Mouse (Mus musculus) limb, embryonic 13.5 days (tissue): Measurements from ENCODE around the gene Bend7. TPM values are rescaled to one million over a fixed set of nuclear protein-coding genes. Genes with fewer than 3 reads are reported as not detected.

Experiments
- ATAC-seq: fragments of 200-750 bp; cut with Nextera tagmentation; 2 replicates; pipeline ENCODE4 v1.8.0; 2017; ENCODE audit warnings: low read depth, moderate number of reproducible peaks, moderate TSS enrichment; ENCODE audit not compliant: low FRiP score
- H3K27ac ChIP-seq: fragments of 300-500 bp; sonication (generic); 2 replicates; pipeline ENCODE4 v1.5.1; 2015; ENCODE audit warnings: inconsistent platforms, mild to moderate bottlenecking, moderate library complexity
- H3K27me3 ChIP-seq: fragments of 300-500 bp; sonication (generic); 2 replicates; pipeline ENCODE4 v1.6.1; 2015; ENCODE audit warnings: mild to moderate bottlenecking, inconsistent platforms
- H3K36me3 ChIP-seq: fragments of 300-500 bp; sonication (generic); 2 replicates; pipeline ENCODE4 v1.6.1; 2015; ENCODE audit warnings: inconsistent platforms, mild to moderate bottlenecking, moderate library complexity
- H3K4me1 ChIP-seq: fragments of 300-500 bp; sonication (generic); 2 replicates; pipeline ENCODE4 v1.6.1; 2015; ENCODE audit warnings: inconsistent platforms
- H3K4me2 ChIP-seq: fragments of 300-500 bp; sonication (generic); replicated peaks from 2 replicates; pipeline ENCODE4 v1.6.1; 2015; ENCODE audit warnings: inconsistent platforms, mild to moderate bottlenecking, moderate library complexity
- H3K4me3 ChIP-seq: fragments of 300-500 bp; sonication (generic); 2 replicates; pipeline ENCODE4 v1.5.1; 2015; ENCODE audit warnings: moderate library complexity, mild to moderate bottlenecking, inconsistent platforms
- H3K9ac ChIP-seq: fragments of 300-500 bp; sonication (generic); 2 replicates; pipeline ENCODE4 v1.6.1; 2015; ENCODE audit warnings: mild to moderate bottlenecking, inconsistent platforms
- H3K9me3 ChIP-seq: fragments of 300-500 bp; sonication (generic); 2 replicates; pipeline ENCODE4 v1.6.1; 2016; ENCODE audit warnings: inconsistent platforms
- WGBS: fragments of 180-500 bp; shearing (Covaris S2); methylation state at CpG from one replicate; pipeline ENCODE4 v1.1.7; 2015; 5-methylcytosine and 5-hydroxymethylcytosine counted together
- polyA plus RNA-seq: library from polyadenylated mRNA; unstranded; fragments of >200 nt; fragmentation: Nextera tagmentation; extraction: Ambion mirVana; gene quantifications from 2 replicates; pipeline ENCODE4 v1.2.1, GENCODE M21; 2015

Bend7 gene
- polyA plus RNA-seq, 1 experiment from 2014 or later: 1.4 TPM

DNA sequence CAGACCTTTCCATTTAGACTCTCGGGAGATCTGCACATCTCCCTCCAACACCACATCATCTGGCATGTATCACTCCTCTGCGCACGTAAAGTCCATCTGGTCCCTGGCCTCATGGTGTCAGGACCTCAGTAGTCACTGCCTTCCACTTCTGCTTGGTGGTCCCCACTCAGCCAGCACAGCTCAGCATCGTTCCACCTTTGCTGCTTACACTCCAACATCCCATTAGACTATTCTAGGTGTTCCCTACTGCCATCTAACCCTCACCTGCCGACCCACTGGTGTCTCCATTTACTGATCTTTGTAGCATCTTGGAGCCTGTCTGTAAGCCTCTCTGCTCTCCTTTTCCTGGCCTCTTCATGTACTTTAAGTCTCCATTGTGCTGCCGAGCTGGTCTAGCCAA lies 67.4 kb downstream of the Bend7 start:
- no peak for ATAC-seq
- no peaks in the 10 kb centered on the region for H3K36me3 ChIP-seq
- H3K4me3 ChIP-seq: no peak overlapping the region
- no peaks in the 10 kb centered on the region for H3K9me3 ChIP-seq
- no peak overlapping the region for H3K4me2 ChIP-seq
- H3K9ac ChIP-seq: no peak overlapping the region
- H3K27ac ChIP-seq: no peak overlapping the region
- H3K4me1 ChIP-seq: no peaks in the 10 kb centered on the region
- WGBS: 92% methylated on average over 6 of the region's 6 CpGs
- H3K27me3 ChIP-seq: no peaks in the 10 kb centered on the region

DNA sequence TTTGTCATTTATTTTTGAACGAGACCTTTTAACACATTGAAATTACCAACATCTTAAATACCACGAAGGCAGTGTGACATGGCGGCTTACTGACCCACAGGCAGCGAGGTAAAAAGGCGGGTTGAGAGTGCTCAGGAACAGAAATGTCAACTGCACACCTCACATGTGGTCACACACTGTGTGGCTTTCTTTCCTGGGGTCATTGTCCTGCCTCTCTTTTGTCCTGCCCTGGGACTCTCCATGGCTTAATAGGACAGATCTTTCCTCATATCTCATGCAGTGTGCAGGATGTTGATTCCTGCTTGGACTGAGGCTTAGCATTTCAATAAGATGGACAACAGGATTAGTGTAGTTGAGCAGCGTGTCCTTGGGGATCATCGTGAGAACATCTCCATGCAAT lies 69.6 kb downstream of the Bend7 start:
- Histone ChIP-seq H3K27ac (no peak overlapping the region), H3K9me3 (no peaks in the 10 kb centered on the region), H3K36me3 (no peaks in the 10 kb centered on the region), H3K4me1 (no peaks in the 10 kb centered on the region), H3K4me2 (no peak overlapping the region), H3K27me3 (no peaks in the 10 kb centered on the region), H3K9ac (no peak overlapping the region), H3K4me3 (no peak overlapping the region)
- ATAC-seq: no peak
- whole genome bisulfite sequencing: 92% methylated on average over 7 of the region's 7 CpGs

DNA sequence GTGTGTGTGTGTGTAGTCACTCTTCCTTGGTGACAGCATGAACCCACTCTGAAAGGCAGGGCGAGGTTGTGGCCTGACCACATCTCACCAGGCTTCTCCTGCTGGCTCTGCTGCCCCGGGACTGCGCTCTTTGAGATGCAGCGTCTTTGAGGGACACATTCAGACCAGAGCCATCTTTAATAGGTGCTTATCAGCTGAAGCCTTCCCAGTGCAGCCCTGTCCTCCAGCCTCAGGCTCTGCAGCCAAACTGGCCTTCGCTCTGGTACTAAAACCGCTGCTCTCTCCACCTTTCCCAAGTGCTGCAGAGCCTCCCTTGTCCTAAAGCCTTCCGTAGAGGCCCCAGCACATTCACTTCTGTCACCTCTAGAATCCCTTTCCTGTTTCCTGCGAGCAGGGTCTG lies 74.0 kb downstream of the Bend7 start:
- no peaks in the 10 kb centered on the region for H3K9me3 ChIP-seq
- WGBS: 70% methylated on average over 8 of the region's 8 CpGs

DNA sequence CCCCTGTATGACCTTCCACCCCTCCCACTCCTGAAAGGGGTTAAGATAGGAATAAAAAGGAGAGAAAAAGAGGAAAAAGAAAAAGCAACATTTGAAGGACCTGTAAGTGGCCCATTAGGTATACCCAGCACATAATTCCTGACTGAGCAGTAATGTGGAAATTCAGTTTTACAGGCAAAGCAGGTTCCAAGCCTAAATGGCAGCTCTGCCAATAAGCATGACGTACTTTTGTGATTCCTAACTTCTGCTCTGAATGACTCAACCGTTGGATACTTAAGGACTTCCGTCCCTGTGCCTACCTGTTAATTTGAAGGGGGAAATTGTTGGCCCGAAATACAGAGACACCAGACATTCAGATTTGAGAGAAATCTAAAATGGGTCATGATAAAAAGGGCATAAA lies 74.9 kb downstream of the Bend7 start:
- WGBS: 90% methylated on average over 4 of the region's 4 CpGs
- Histone ChIP-seq H3K36me3 (no peaks in the 10 kb centered on the region), H3K4me2 (no peak overlapping the region), H3K27me3 (no peaks in the 10 kb centered on the region), H3K4me1 (no peaks in the 10 kb centered on the region), H3K4me3 (no peak overlapping the region), H3K27ac (no peak overlapping the region), H3K9me3 (no peaks in the 10 kb centered on the region), H3K9ac (no peak overlapping the region)
- no peak for ATAC-seq

More for the DNA sequence above, 74.0 kb downstream of the Bend7 start:
- no peak overlapping the region for H3K27ac ChIP-seq
- H3K4me3 ChIP-seq: no peak overlapping the region
- H3K27me3 ChIP-seq: no peaks in the 10 kb centered on the region
- no peak overlapping the region for H3K4me2 ChIP-seq
- H3K9ac ChIP-seq: no peak overlapping the region
- ATAC-seq: no peak
- no peaks in the 10 kb centered on the region for H3K4me1 ChIP-seq
- H3K36me3 ChIP-seq: no peaks in the 10 kb centered on the region

DNA sequence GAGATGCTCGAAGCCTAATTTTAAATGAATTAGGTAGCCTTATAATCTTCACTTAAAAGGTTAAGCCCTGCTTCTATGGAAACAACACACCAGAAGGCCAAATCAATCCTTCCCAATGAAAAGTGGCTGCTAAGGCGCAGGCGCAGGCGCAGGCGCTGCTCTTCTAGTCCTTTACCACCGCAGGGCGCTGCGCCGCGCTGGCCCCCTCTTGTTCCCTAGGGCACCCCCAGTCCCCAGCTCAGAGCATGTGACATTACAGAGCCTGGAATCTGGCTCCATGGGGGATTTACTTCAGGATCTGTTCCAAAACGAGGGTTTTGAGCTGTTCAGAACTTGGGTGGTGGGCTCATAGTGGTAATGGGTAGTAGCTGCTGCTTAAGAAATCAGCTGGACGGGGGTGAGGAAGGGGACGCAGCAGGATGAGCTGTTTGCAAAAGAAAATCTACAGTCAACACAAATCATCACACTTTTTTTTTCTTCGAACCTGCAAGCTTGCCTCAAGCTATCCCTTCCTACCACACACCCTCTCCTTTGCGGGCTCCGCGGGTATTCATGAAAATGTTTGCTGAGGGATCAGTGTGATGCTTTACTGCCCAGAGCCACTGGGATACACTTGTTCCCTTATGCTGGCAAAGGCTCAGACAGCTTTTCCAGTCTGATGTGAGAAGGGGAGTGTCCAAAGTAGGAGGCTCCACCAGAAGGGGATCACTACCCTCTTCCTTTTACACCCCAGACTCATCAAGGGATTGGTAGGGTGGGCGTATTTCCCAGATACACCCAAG lies 85.0 kb downstream of the Bend7 start:
- no peak overlapping the region for H3K27ac ChIP-seq
- H3K4me3 ChIP-seq: peak overlapping the region; percentile 23
- no peaks in the 10 kb centered on the region for H3K9me3 ChIP-seq
- 41% methylated on average over 18 of the region's 18 CpGs for WGBS
- H3K36me3 ChIP-seq: no peaks in the 10 kb centered on the region
- peak overlapping the region; percentile 55 for H3K4me2 ChIP-seq
- H3K27me3 ChIP-seq: 0 out of 2 replicates have a peak, but pooled peaks cover 2% of the 10 kb centered on the region
- no peak; the same call in 1 of the 2 replicates for ATAC-seq
- no peak overlapping the region for H3K9ac ChIP-seq
- H3K4me1 ChIP-seq: peaks cover 11% of the 10 kb centered on the region; the same call in 1 of the 2 replicates

DNA sequence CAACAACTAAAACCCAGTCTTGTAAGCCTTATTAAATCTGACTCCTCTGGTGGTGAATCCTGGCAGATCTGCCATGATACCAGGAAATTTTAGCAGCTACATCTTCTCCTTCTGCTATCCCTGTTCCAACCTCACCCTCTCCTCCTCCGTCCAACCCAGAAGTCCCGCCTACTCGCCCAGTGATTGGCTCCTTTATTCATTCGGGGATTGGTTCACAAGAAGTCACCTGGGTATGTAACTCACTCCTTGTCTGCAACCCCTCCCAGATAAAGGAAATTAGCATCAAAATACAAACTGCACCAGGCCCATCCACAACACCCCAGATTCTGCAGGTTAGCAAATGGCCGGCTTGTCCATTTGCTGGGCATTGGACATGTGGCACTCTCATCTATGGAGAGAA lies 98.7 kb downstream of the Bend7 start:
- 0 out of 2 replicates have a peak, but pooled peaks cover 5% of the 10 kb centered on the region for H3K27me3 ChIP-seq

DNA sequence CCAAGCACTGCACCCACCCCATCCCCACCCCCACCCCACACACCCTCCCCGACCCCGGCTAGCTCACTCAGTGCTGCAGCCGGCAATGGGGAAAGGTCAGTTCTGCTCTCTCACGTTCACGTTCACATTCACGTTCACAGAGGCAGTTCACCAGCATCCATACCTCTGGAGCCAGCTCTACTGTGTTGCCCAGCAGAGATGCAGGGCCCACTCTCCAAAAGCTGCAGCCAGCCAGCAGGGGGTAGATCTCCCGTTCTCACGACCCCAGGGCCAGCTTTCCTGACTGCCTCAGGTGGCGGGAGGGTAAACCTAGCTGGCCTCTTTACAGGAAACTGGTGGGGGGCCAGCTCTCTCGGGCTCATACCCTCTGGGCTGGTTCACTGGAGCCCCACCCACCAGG lies 100.0 kb downstream of the Bend7 start:
- no peak overlapping the region; the same call in 1 of the 2 replicates for H3K9ac ChIP-seq
- H3K4me1 ChIP-seq: peaks cover 7% of the 10 kb centered on the region
- no peak for ATAC-seq
- 0 out of 2 replicates have a peak, but pooled peaks cover 5% of the 10 kb centered on the region for H3K27me3 ChIP-seq
- 8% methylated on average over 10 of the region's 10 CpGs for WGBS
- H3K36me3 ChIP-seq: no peaks in the 10 kb centered on the region
- no peak overlapping the region for H3K27ac ChIP-seq
- H3K9me3 ChIP-seq: no peaks in the 10 kb centered on the region
- no peak overlapping the region for H3K4me3 ChIP-seq
- peak overlapping the region; percentile 46 for H3K4me2 ChIP-seq

More for the DNA sequence above, 98.7 kb downstream of the Bend7 start:
- 52% methylated on average over 5 of the region's 5 CpGs for WGBS
- Histone ChIP-seq H3K9me3 (no peaks in the 10 kb centered on the region), H3K36me3 (no peaks in the 10 kb centered on the region), H3K9ac (no peak overlapping the region), H3K4me2 (no peak overlapping the region), H3K4me1 (peaks cover 7% of the 10 kb centered on the region), H3K4me3 (no peak overlapping the region), H3K27ac (no peak overlapping the region)
- no peak for ATAC-seq

DNA sequence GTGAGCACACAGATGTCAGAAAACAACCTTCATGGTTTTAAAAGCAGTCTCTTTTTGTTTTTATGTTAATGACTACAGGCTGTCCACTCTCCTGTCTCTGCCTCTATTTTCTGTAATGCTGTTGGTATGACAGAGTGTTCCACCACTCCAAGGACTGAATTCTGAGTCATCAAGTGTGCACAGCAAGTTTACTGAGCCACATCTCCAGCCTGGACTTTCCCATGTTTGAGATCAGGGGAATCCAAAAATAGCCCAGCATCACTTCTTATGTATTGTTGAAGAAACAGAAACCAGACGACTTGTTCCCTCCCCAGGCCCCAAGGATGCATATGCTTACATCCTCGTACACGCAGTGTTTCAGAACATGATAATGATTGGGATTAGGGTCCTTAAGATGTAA lies 102.6 kb downstream of the Bend7 start:
- Histone ChIP-seq H3K9ac (no peak overlapping the region), H3K27me3 (0 out of 2 replicates have a peak, but pooled peaks cover 5% of the 10 kb centered on the region), H3K4me2 (no peak overlapping the region), H3K9me3 (no peaks in the 10 kb centered on the region), H3K4me3 (no peak overlapping the region), H3K27ac (no peak overlapping the region), H3K36me3 (no peaks in the 10 kb centered on the region), H3K4me1 (peaks cover 7% of the 10 kb centered on the region)
- 76% methylated on average over 3 of the region's 3 CpGs for WGBS
- no peak for ATAC-seq

DNA sequence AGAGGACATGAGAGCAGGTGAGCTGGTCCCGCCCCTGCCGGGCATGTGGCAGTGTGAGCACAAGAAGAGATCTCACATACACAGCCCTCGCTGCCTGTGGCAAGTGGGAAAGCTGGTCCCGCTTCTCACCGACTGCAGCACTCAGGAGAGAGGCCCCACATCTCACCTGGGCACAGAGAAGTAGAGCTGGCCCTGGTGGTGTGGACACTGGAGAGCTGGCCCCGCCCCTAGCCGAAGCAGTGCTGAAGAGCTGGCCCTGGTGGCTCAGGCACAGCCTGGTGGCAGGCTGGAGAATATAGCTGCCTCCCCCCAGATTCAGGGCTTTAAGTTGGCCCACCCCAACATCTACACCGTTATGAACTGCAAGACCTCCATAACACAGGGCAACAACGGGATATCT lies 106.4 kb downstream of the Bend7 start:
- H3K4me2 ChIP-seq: no peak overlapping the region
- no peaks in the 10 kb centered on the region for H3K36me3 ChIP-seq
- H3K27ac ChIP-seq: no peak overlapping the region
- H3K4me3 ChIP-seq: no peak overlapping the region
- H3K27me3 ChIP-seq: no peaks in the 10 kb centered on the region
- ATAC-seq: no peak
- H3K9me3 ChIP-seq: no peaks in the 10 kb centered on the region
- 63% methylated on average over 9 of the region's 9 CpGs for WGBS
- no peak overlapping the region for H3K9ac ChIP-seq
- H3K4me1 ChIP-seq: no peaks in the 10 kb centered on the region

DNA sequence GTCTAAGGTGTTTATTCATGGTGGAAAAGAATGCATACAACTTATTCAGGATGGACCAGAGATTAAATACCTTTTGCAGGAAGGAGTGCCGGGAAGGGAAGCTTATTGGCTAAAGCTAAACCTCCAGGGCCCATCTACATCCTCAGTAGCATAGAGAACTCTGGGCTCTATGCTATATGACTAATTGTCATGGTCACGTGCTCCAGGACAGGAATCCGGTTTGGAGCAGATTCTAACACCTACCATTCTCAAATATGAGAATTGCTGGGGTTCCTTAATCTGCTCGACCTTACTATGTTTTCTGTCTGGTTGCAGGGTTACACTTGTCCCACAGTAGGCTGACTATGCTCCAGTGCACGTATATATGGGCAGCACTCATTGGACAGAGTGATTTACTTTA lies 110.4 kb downstream of the Bend7 start:
- ATAC-seq: no peak
- Histone ChIP-seq H3K9ac (no peak overlapping the region), H3K4me3 (no peak overlapping the region), H3K4me2 (no peak overlapping the region), H3K27me3 (no peaks in the 10 kb centered on the region), H3K27ac (no peak overlapping the region), H3K36me3 (no peaks in the 10 kb centered on the region), H3K9me3 (no peaks in the 10 kb centered on the region), H3K4me1 (no peaks in the 10 kb centered on the region)
- WGBS: 85% methylated on average over 5 of the region's 5 CpGs

DNA sequence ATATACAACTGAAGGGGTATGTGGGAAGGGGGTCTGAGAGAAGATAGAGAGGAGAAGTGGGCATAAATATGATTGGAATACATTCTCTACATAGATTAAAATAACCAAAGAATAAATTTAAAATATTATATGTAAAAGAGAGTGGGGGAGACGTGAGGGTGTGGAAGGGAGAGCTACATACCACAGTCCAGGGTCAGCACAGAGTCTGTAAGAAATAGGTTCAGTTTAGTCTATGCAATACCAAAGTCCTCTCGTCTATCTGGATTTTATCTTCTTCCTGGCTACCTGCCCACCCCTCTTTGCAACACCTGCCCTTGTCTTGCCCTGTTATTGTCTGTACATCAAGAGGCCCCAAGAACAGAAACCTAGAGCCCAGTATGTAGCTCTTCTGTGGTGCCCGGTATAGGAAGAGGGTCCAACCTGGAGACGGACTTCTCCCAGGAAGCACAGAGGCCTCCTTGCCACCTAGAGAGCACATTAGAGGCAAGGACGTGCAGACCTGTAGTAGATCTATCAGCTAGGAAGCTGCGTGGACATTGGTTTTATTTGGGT lies 110.9 kb downstream of the Bend7 start:
- no peak overlapping the region for H3K27ac ChIP-seq
- no peaks in the 10 kb centered on the region for H3K9me3 ChIP-seq
- no peaks in the 10 kb centered on the region for H3K27me3 ChIP-seq
- ATAC-seq: no peak
- no peak overlapping the region for H3K9ac ChIP-seq
- no peak overlapping the region for H3K4me3 ChIP-seq
- no peaks in the 10 kb centered on the region for H3K4me1 ChIP-seq
- WGBS: 84% methylated on average over 6 of the region's 6 CpGs
- H3K4me2 ChIP-seq: no peak overlapping the region
- no peaks in the 10 kb centered on the region for H3K36me3 ChIP-seq

DNA sequence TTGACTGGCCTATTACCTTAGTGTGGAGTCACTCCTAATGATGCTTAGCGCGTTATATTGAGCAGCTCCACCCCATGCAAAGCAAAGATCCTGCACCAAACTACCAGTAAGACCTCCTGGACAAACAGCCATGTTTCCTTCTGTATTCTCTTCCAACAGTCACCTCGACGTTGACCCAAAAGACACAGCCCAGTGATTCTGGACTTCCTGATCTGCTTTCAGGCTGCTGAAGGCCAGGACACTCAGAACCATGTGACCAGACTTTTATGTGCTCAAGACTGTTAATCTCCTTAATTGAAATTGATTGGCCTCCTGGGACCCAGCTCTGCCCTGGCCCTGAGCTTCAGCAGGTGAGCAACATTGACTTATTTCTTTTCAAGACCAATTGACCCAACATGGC lies 111.4 kb downstream of the Bend7 start:
- no peaks in the 10 kb centered on the region for H3K9me3 ChIP-seq
- no peak overlapping the region for H3K9ac ChIP-seq
- H3K4me2 ChIP-seq: no peak overlapping the region
- WGBS: 82% methylated on average over 4 of the region's 4 CpGs
- no peak for ATAC-seq
- H3K4me3 ChIP-seq: no peak overlapping the region
- H3K27me3 ChIP-seq: no peaks in the 10 kb centered on the region
- H3K27ac ChIP-seq: no peak overlapping the region
- no peaks in the 10 kb centered on the region for H3K36me3 ChIP-seq
- H3K4me1 ChIP-seq: no peaks in the 10 kb centered on the region
